ENCODE assay signal across 12 mouse cellular contexts in genomic region chrX:107148681-107149080, GRCm38 (mm10). TPM values are rescaled to one million over a fixed set of nuclear protein-coding genes. Genes with fewer than 3 reads are reported as not detected.
DNase-seq lines count a peak whose midpoint lies in the region; ATAC-seq and TF ChIP-seq lines count a peak whose summit lies in the region.
"Had no signal": no experiment of that assay in that cellular context is flagged by ENCODE, and none has a peak within 500 bp of the region (broad histone marks: within the 10 kb centered on the region; RNA-seq: fewer than 3 reads in every experiment).

P2ry10b (plus strand) TSS chrX:107148927.

- no peak for DNase-seq in heart, adult 18-20 months
- no peak for DNase-seq in stomach, postnatal 0 days (ENCODE audit: low spot score)
- no peak for DNase-seq in cerebellum, adult 2 months
- DNase-seq: cerebellum, adult 18-20 months; kidney, adult 9 months had no signal

- H3K9ac ChIP-seq in heart, embryonic 12.5 days = no peak within 1 kb of the TSS
- H3K9ac ChIP-seq in stomach, embryonic 14.5 days (replicated peaks; ENCODE audit: low read depth, low read length) = no peak within 1 kb of the TSS
- H3K9ac ChIP-seq in stomach, postnatal 0 days (ENCODE audit: low read length) = no peak within 1 kb of the TSS
- H3K9ac ChIP-seq in liver, embryonic 12.5 days = no peak within 1 kb of the TSS
- H3K9ac ChIP-seq in stomach, embryonic 16.5 days (ENCODE audit: low read length) = no peak within 1 kb of the TSS
- no peak within 1 kb of the TSS for H3K9ac ChIP-seq in midbrain, embryonic 16.5 days (ENCODE audit: low read depth, low read length)
- H3K9ac ChIP-seq: lung, embryonic 15.5 days; midbrain, embryonic 15.5 days had no signal

- H3K36me3 ChIP-seq in heart, embryonic 12.5 days = no peaks in the 10 kb centered on the region
- H3K36me3 ChIP-seq in stomach, embryonic 14.5 days (ENCODE audit: control insufficient read depth, insufficient read depth, low read length) = no peaks in the 10 kb centered on the region
- no peaks in the 10 kb centered on the region for H3K36me3 ChIP-seq in stomach, postnatal 0 days (ENCODE audit: control insufficient read depth, insufficient read depth, low read length)
- H3K36me3 ChIP-seq in liver, embryonic 12.5 days = no peaks in the 10 kb centered on the region
- no peaks in the 10 kb centered on the region for H3K36me3 ChIP-seq in stomach, embryonic 16.5 days (ENCODE audit: control insufficient read depth, insufficient read depth, low read length)
- no peaks in the 10 kb centered on the region for H3K36me3 ChIP-seq in midbrain, embryonic 16.5 days (ENCODE audit: control insufficient read depth, insufficient read depth, low read length)
- H3K36me3 ChIP-seq: lung, embryonic 15.5 days; midbrain, embryonic 15.5 days had no signal

- H3K9me3 ChIP-seq in heart, embryonic 12.5 days (replicated peaks) = no peaks in the 10 kb centered on the region
- H3K9me3 ChIP-seq in stomach, embryonic 14.5 days (ENCODE audit: control insufficient read depth, low read depth, low read length) = no peaks in the 10 kb centered on the region
- no peaks in the 10 kb centered on the region for H3K9me3 ChIP-seq in stomach, postnatal 0 days (ENCODE audit: control insufficient read depth, low read length)
- no peaks in the 10 kb centered on the region for H3K9me3 ChIP-seq in liver, embryonic 12.5 days (replicated peaks)
- H3K9me3 ChIP-seq in stomach, embryonic 16.5 days (replicated peaks; ENCODE audit: control insufficient read depth, low read length) = no peaks in the 10 kb centered on the region
- no peaks in the 10 kb centered on the region for H3K9me3 ChIP-seq in midbrain, embryonic 16.5 days (replicated peaks; ENCODE audit: control insufficient read depth, low read length, poor library complexity, severe bottlenecking)
- H3K9me3 ChIP-seq: lung, embryonic 15.5 days; midbrain, embryonic 15.5 days had no signal

- peak within 1 kb of the TSS; percentile 27; the same call in 1 of the 2 replicates for H3K27ac ChIP-seq in heart, embryonic 12.5 days (ENCODE audit: poor library complexity, severe bottlenecking)
- H3K27ac ChIP-seq in stomach, embryonic 14.5 days (ENCODE audit: low read length) = peak within 1 kb of the TSS; percentile 61; the same call in 1 of the 2 replicates
- H3K27ac ChIP-seq in stomach, postnatal 0 days (replicated peaks) = no peak within 1 kb of the TSS
- 0 out of 2 replicates have a peak within 1 kb of the TSS, but pooled peaks have one; percentile 10 for H3K27ac ChIP-seq in liver, embryonic 12.5 days
- peak within 1 kb of the TSS; percentile 33 for H3K27ac ChIP-seq in stomach, embryonic 16.5 days (ENCODE audit: low read length)
- H3K27ac ChIP-seq in midbrain, embryonic 16.5 days (ENCODE audit: low read length) = no peak within 1 kb of the TSS
- no peak within 1 kb of the TSS for H3K27ac ChIP-seq in cerebellum, adult 2 months (ENCODE audit: insufficient read depth, low read length)
- H3K27ac ChIP-seq: lung, embryonic 15.5 days; midbrain, embryonic 15.5 days had no signal

- H3K27me3 ChIP-seq in heart, embryonic 12.5 days (replicated peaks) = no peaks in the 10 kb centered on the region
- H3K27me3 ChIP-seq in stomach, embryonic 14.5 days (ENCODE audit: control insufficient read depth, insufficient read depth, low read length) = no peaks in the 10 kb centered on the region
- no peaks in the 10 kb centered on the region for H3K27me3 ChIP-seq in stomach, postnatal 0 days (ENCODE audit: control insufficient read depth, insufficient read depth, low read length)
- H3K27me3 ChIP-seq in liver, embryonic 12.5 days (replicated peaks) = no peaks in the 10 kb centered on the region
- H3K27me3 ChIP-seq in stomach, embryonic 16.5 days (ENCODE audit: control insufficient read depth, insufficient read depth, low read length) = no peaks in the 10 kb centered on the region
- H3K27me3 ChIP-seq in midbrain, embryonic 16.5 days (ENCODE audit: control insufficient read depth, insufficient read depth, low read depth, low read length) = no peaks in the 10 kb centered on the region
- H3K27me3 ChIP-seq in cerebellum, adult 2 months (ENCODE audit: control insufficient read depth, insufficient read depth, low read length) = no peaks in the 10 kb centered on the region
- H3K27me3 ChIP-seq: lung, embryonic 15.5 days; midbrain, embryonic 15.5 days had no signal

- TF ChIP-seq POLR2A in cerebellum, adult 2 months (IDR thresholded peaks at IDR 0.05; ENCODE audit: borderline replicate concordance, insufficient read depth, low read length) = no peak

- no peak for TF ChIP-seq CTCF in stomach, postnatal 0 days (IDR thresholded peaks at IDR 0.05; ENCODE audit: low read depth)
- TF ChIP-seq CTCF in cerebellum, adult 2 months (IDR thresholded peaks at IDR 0.05; ENCODE audit: borderline replicate concordance, insufficient read depth, low read depth, low read length) = no peak

- H3K4me1 ChIP-seq in heart, embryonic 12.5 days (replicated peaks) = no peaks in the 10 kb centered on the region
- H3K4me1 ChIP-seq in stomach, embryonic 14.5 days (ENCODE audit: control insufficient read depth, insufficient read depth, low read length) = 0 out of 2 replicates have a peak, but pooled peaks cover 3% of the 10 kb centered on the region
- H3K4me1 ChIP-seq in stomach, postnatal 0 days (replicated peaks; ENCODE audit: control insufficient read depth, insufficient read depth) = no peaks in the 10 kb centered on the region
- peaks cover 11% of the 10 kb centered on the region; the same call in 1 of the 2 replicates for H3K4me1 ChIP-seq in liver, embryonic 12.5 days
- H3K4me1 ChIP-seq in stomach, embryonic 16.5 days (ENCODE audit: control insufficient read depth, insufficient read depth, low read length) = no peaks in the 10 kb centered on the region
- no peaks in the 10 kb centered on the region for H3K4me1 ChIP-seq in midbrain, embryonic 16.5 days (ENCODE audit: control insufficient read depth, insufficient read depth, low read length)
- no peaks in the 10 kb centered on the region for H3K4me1 ChIP-seq in cerebellum, adult 2 months (ENCODE audit: control insufficient read depth, insufficient read depth, low read length)
- H3K4me1 ChIP-seq: lung, embryonic 15.5 days; midbrain, embryonic 15.5 days had no signal

- ATAC-seq in heart, embryonic 12.5 days (ENCODE audit: insufficient number of reproducible peaks, low FRiP score) = no peak
- ATAC-seq in stomach, embryonic 14.5 days (ENCODE audit: insufficient number of reproducible peaks, insufficient read depth, low FRiP score, low read depth) = no peak
- ATAC-seq in stomach, postnatal 0 days (ENCODE audit: low FRiP score, low TSS enrichment) = no peak
- ATAC-seq in liver, embryonic 12.5 days = no peak
- no peak for ATAC-seq in stomach, embryonic 16.5 days (ENCODE audit: insufficient read depth, low FRiP score)
- no peak for ATAC-seq in midbrain, embryonic 16.5 days
- ATAC-seq: midbrain, embryonic 15.5 days had no signal

- H3K4me3 ChIP-seq in heart, embryonic 12.5 days = no peak within 1 kb of the TSS
- H3K4me3 ChIP-seq in stomach, embryonic 14.5 days (ENCODE audit: low read depth, low read length) = no peak within 1 kb of the TSS
- H3K4me3 ChIP-seq in stomach, postnatal 0 days (ENCODE audit: low read depth, low read length) = no peak within 1 kb of the TSS
- no peak within 1 kb of the TSS for H3K4me3 ChIP-seq in liver, embryonic 12.5 days
- H3K4me3 ChIP-seq in stomach, embryonic 16.5 days (replicated peaks; ENCODE audit: low read length) = no peak within 1 kb of the TSS
- no peak within 1 kb of the TSS for H3K4me3 ChIP-seq in midbrain, embryonic 16.5 days (ENCODE audit: low read depth, low read length)
- H3K4me3 ChIP-seq in cerebellum, adult 2 months (replicated peaks; ENCODE audit: insufficient read depth, low read depth, low read length) = no peak within 1 kb of the TSS
- H3K4me3 ChIP-seq: lung, embryonic 15.5 days; midbrain, embryonic 15.5 days had no signal

- whole genome bisulfite sequencing in heart, embryonic 12.5 days = 77% methylated on average over 3 of the region's 3 CpGs
- 73% methylated on average over 3 of the region's 3 CpGs for WGBS in stomach, embryonic 14.5 days
- WGBS in stomach, postnatal 0 days = 77% methylated on average over 3 of the region's 3 CpGs
- WGBS in liver, embryonic 12.5 days (ENCODE audit: insufficient replicate concordance) = 58% methylated on average over 3 of the region's 3 CpGs
- WGBS in stomach, embryonic 16.5 days = 78% methylated on average over 3 of the region's 3 CpGs
- WGBS in midbrain, embryonic 16.5 days = 83% methylated on average over 3 of the region's 3 CpGs
- WGBS in cerebellum, adult 2 months = 90% methylated on average over 3 of the region's 3 CpGs

- TF ChIP-seq EP300 in stomach, postnatal 0 days (optimal IDR thresholded peaks at IDR 0.05) = no peak

- H3K4me2 ChIP-seq in heart, embryonic 12.5 days = no peak within 1 kb of the TSS
- H3K4me2 ChIP-seq in stomach, embryonic 14.5 days (replicated peaks; ENCODE audit: low read depth, low read length) = no peak within 1 kb of the TSS
- H3K4me2 ChIP-seq in stomach, postnatal 0 days (replicated peaks; ENCODE audit: low read depth) = no peak within 1 kb of the TSS
- 0 out of 2 replicates have a peak within 1 kb of the TSS, but pooled peaks have one; percentile 16 for H3K4me2 ChIP-seq in liver, embryonic 12.5 days
- H3K4me2 ChIP-seq in stomach, embryonic 16.5 days (ENCODE audit: low read depth, low read length) = no peak within 1 kb of the TSS
- no peak within 1 kb of the TSS for H3K4me2 ChIP-seq in midbrain, embryonic 16.5 days (ENCODE audit: low read length)
- H3K4me2 ChIP-seq: lung, embryonic 15.5 days; midbrain, embryonic 15.5 days had no signal

RNA-seq across cellular contexts. Expression of gene P2ry10b, which starts in this region (rescaled TPM):
- 0.41 and 1.2 TPM in 2 replicates for polyA plus RNA-seq in heart, embryonic 12.5 days (2016; fragmentation: Nextera tagmentation; extraction: Ambion mirVana)
- 1 to 10 TPM in 1 of 2 experiments, under 1 TPM in 1; 0.27 to 1.4 TPM for total RNA-seq in heart, adult 18-20 months (2021)
- polyA plus RNA-seq in stomach, embryonic 14.5 days (2014; fragmentation: Nextera tagmentation; extraction: Ambion mirVana) = 0.81 and 1.2 TPM in 2 replicates
- 0.44 and 0.45 TPM in 2 replicates for polyA plus RNA-seq in stomach, postnatal 0 days (2015; fragmentation: Nextera tagmentation; extraction: Ambion mirVana)
- 0.62 and 0.79 TPM in 2 replicates for polyA plus RNA-seq in liver, embryonic 12.5 days (2016; fragmentation: Nextera tagmentation; extraction: Ambion mirVana)
- 1.1 TPM in 2 replicates for polyA plus RNA-seq in stomach, embryonic 16.5 days (2015; fragmentation: Nextera tagmentation; extraction: Ambion mirVana)
- polyA plus RNA-seq in midbrain, embryonic 16.5 days (2015; fragmentation: Nextera tagmentation; extraction: Ambion mirVana) = 0.34 and 0.96 TPM in 2 replicates
- 0.08 and 0.16 TPM in 2 replicates for polyA plus RNA-seq in cerebellum, adult 2 months (2012; rRNA removed)

Comparison
In these comparisons a context has a peak if more than half of its experiments do, and no peak if none do; other contexts are left out.
1. H3K27ac ChIP-seq: peak in heart, embryonic 12.5 days (single experiment), stomach, embryonic 14.5 days (single experiment), liver, embryonic 12.5 days (single experiment) and stomach, embryonic 16.5 days (single experiment); none in stomach, postnatal 0 days (single experiment), midbrain, embryonic 16.5 days (single experiment) and cerebellum, adult 2 months (single experiment).